Mouse (Mus musculus): ENCODE measurements around the gene Cbx6. TPM values are rescaled to one million over a fixed set of nuclear protein-coding genes. Genes with fewer than 3 reads are reported as not detected.

The Cbx6 gene
- 4.4 and 4.7 TPM in 2 replicates for polyA plus RNA-seq (2012; rRNA removed)

GRCm38 (mm10) chr15:79834130-79834880 lies at the start of gene Cbx6, which contains the start of gene Npcd:
Gene Cbx6, minus strand, starts transcription at chr15:79834688.
Gene Npcd, minus strand, starts transcription at chr15:79834237.

GRCm38 (mm10) chr15:79804352-79805071 lies 30.0 kb downstream of the Cbx6 start, which contains the start of gene Nptxr:
Gene Nptxr, minus strand, starts transcription at chr15:79804766.

GRCm38 (mm10) chr15:79777749-79778148 lies 56.7 kb downstream of the Cbx6 start, which contains the start of gene Dnal4:
Gene Dnal4, minus strand, starts transcription at chr15:79777849.

Other genes starting within 250 kb of the Cbx6 start
- 0.26 and 0.46 TPM in 2 replicates for gene Dmc1, start 229.6 kb downstream of the Cbx6 start, polyA plus RNA-seq (2012; rRNA removed)
- 0.47 and 0.53 TPM in 2 replicates for gene Fam227a, start 175.7 kb downstream of the Cbx6 start, polyA plus RNA-seq (2012; rRNA removed)
- gene Cby1, start 175.5 kb downstream of the Cbx6 start, polyA plus RNA-seq (2012; rRNA removed), result 3.8 and 4.5 TPM in 2 replicates
- 55.2 and 55.6 TPM in 2 replicates for gene Tomm22, start 163.8 kb downstream of the Cbx6 start, polyA plus RNA-seq (2012; rRNA removed)
- gene Josd1, start 146.8 kb downstream of the Cbx6 start, polyA plus RNA-seq (2012; rRNA removed), result 22.9 and 24.2 TPM in 2 replicates
- 12.5 and 14.7 TPM in 2 replicates for gene Gtpbp1, start 143.8 kb downstream of the Cbx6 start, polyA plus RNA-seq (2012; rRNA removed)
- 17.9 and 20.3 TPM in 2 replicates for gene Sun2, start 92.2 kb downstream of the Cbx6 start, polyA plus RNA-seq (2012; rRNA removed)
- gene Dnal4, start 56.8 kb downstream of the Cbx6 start, polyA plus RNA-seq (2012; rRNA removed), result 7.8 and 8.9 TPM in 2 replicates
- 0.14 and 0.16 TPM in 2 replicates for gene Nptxr, start 29.9 kb downstream of the Cbx6 start, polyA plus RNA-seq (2012; rRNA removed)
- not detected in 2 replicates for gene Npcd, start 451 bp downstream of the Cbx6 start, polyA plus RNA-seq (2012; rRNA removed)
- gene Apobec3, start 57.0 kb upstream of the Cbx6 start, polyA plus RNA-seq (2012; rRNA removed), result 31.2 and 32.9 TPM in 2 replicates
- gene Cbx7, start 136.4 kb upstream of the Cbx6 start, polyA plus RNA-seq (2012; rRNA removed), result 2.4 and 3.2 TPM in 2 replicates
- 1.7 and 1.8 TPM in 2 replicates for gene Pdgfb, start 180.3 kb upstream of the Cbx6 start, polyA plus RNA-seq (2012; rRNA removed)

All from liver, embryonic 18 days (tissue).